Mouse (Mus musculus) E14TG2a.4 (cell line): ENCODE data around the gene Abraxas1.
A peak's percentile ranks its signal among the peaks of the same experiment; 100 is the strongest.

Experiments
- H3K27me3 ChIP-seq: 2 replicates; pipeline ENCODE4 v1.6.1; 2014; ENCODE audit warnings: low read length, control low read depth; ENCODE audit not compliant: insufficient read depth
- H3K36me3 ChIP-seq: 2 replicates; pipeline ENCODE4 v1.6.1; 2014; ENCODE audit warnings: low read length, control low read depth; ENCODE audit not compliant: insufficient read depth
- H3K4me1 ChIP-seq: replicated peaks from 2 replicates; pipeline ENCODE4 v1.6.1; 2014; ENCODE audit warnings: low read depth, low read length, control low read depth
- H3K4me3 ChIP-seq: replicated peaks from 2 replicates; pipeline ENCODE4 v1.5.1; 2014; ENCODE audit warnings: mild to moderate bottlenecking, low read length
- H3K9me3 ChIP-seq: 2 replicates; pipeline ENCODE4 v1.6.1; 2014; ENCODE audit warnings: low read length, control low read depth
- CTCF ChIP-seq: conservative IDR thresholded peaks from 2 replicates; pipeline ENCODE4 v1.5.1; 2014; ENCODE audit warnings: low read length
- NANOG ChIP-seq: IDR thresholded peaks from 2 replicates; pipeline ENCODE4 v1.6.1; 2014; ENCODE audit warnings: borderline replicate concordance, low read length, mixed read lengths
- POU5F1 ChIP-seq: IDR thresholded peaks from 2 replicates; pipeline ENCODE4 v1.6.1; 2014; ENCODE audit warnings: low read length, borderline replicate concordance

Abraxas1 gene

GRCm38 (mm10) chr5:100771575-100771974, 49.2 kb downstream of the Abraxas1 start:
- Histone ChIP-seq H3K9me3 (no peaks in the 10 kb centered on the region), H3K36me3 (peaks cover 93% of the 10 kb centered on the region), H3K4me1 (peaks cover 25% of the 10 kb centered on the region), H3K4me3 (no peak overlapping the region), H3K27me3 (no peaks in the 10 kb centered on the region)
- TF ChIP-seq POU5F1 (no peak), NANOG (no peak), CTCF (no peak)

- peak overlapping the region; percentile 69 for H3K4me3 ChIP-seq
- H3K36me3 ChIP-seq, result peaks cover 77% of the 10 kb centered on the region
- no peaks in the 10 kb centered on the region for H3K27me3 ChIP-seq
- H3K9me3 ChIP-seq, result no peaks in the 10 kb centered on the region
- TF ChIP-seq POU5F1 (no peak), CTCF (no peak), NANOG (no peak)
- H3K4me1 ChIP-seq, result peaks cover 40% of the 10 kb centered on the region
These were observed 54.7 kb downstream of the Abraxas1 start for GRCm38 (mm10) chr5:100766026-100766425.

- H3K4me1 ChIP-seq, result peaks cover 29% of the 10 kb centered on the region
- H3K4me3 ChIP-seq, result no peak overlapping the region
- H3K9me3 ChIP-seq, result peaks cover 15% of the 10 kb centered on the region
- no peak for TF ChIP-seq NANOG
- no peaks in the 10 kb centered on the region for H3K27me3 ChIP-seq
- H3K36me3 ChIP-seq, result peaks cover 40% of the 10 kb centered on the region
These were observed 59.0 kb downstream of the Abraxas1 start for GRCm38 (mm10) chr5:100761736-100762135.

- peaks cover 19% of the 10 kb centered on the region for H3K9me3 ChIP-seq
- TF ChIP-seq CTCF, result no peak
- no peak for TF ChIP-seq POU5F1
- TF ChIP-seq NANOG, result no peak
These were observed 60.6 kb downstream of the Abraxas1 start for GRCm38 (mm10) chr5:100760049-100760663.

GRCm38 (mm10) chr5:100758121-100758520, 62.6 kb downstream of the Abraxas1 start:
- TF ChIP-seq CTCF, result no peak
- TF ChIP-seq POU5F1, result no peak
- no peak for TF ChIP-seq NANOG
- Histone ChIP-seq H3K36me3 (peaks cover 20% of the 10 kb centered on the region), H3K9me3 (peaks cover 19% of the 10 kb centered on the region), H3K27me3 (no peaks in the 10 kb centered on the region), H3K4me1 (peaks cover 12% of the 10 kb centered on the region; the same call in 1 of the 2 replicates), H3K4me3 (no peak overlapping the region)

More at GRCm38 (mm10) chr5:100760049-100760663, 60.6 kb downstream of the Abraxas1 start:
- Histone ChIP-seq H3K4me1 (peaks cover 14% of the 10 kb centered on the region), H3K36me3 (peaks cover 40% of the 10 kb centered on the region), H3K4me3 (no peak overlapping the region), H3K27me3 (no peaks in the 10 kb centered on the region)
